Comparison of ENCODE assay signal across 20 mouse cellular contexts in the genomic region with DNA sequence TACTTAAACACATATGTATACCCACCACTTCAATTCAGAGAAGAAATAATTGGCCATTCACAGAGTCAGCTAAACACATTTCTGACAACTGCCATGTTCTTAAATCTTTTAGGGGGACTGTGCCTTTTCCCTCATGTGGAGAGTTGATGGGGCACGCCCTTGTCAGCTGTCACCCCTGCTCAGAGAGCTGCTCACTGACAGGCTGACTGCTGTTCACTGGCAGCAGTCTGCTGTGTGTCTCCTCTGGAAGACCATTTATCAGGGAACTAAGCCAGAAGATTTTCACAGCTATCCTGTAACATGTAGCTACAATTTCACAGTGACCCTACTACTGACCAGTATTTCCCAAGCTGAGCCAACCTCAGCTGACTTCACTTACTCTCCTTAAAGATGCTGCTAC.
DNase-seq lines count a peak whose midpoint lies in the region; ATAC-seq and TF ChIP-seq lines count a peak whose summit lies in the region.
"Had no signal": no experiment of that assay in that cellular context is flagged by ENCODE, and none has a peak within 500 bp of the region (broad histone marks: within the 10 kb centered on the region; RNA-seq: fewer than 3 reads in every experiment).

No protein-coding gene starts in this region.

- no peaks in the 10 kb centered on the region for H3K36me3 ChIP-seq in hindbrain, embryonic 14.5 days (replicated peaks; ENCODE audit: control insufficient read depth, insufficient read depth)
- H3K36me3 ChIP-seq in hindbrain, embryonic 11.5 days (ENCODE audit: control insufficient read depth, insufficient read depth, low read length): no peaks in the 10 kb centered on the region
- no peaks in the 10 kb centered on the region for H3K36me3 ChIP-seq in limb, embryonic 13.5 days
- no peaks in the 10 kb centered on the region for H3K36me3 ChIP-seq in limb, embryonic 10.5 days
- no peaks in the 10 kb centered on the region for H3K36me3 ChIP-seq in C2C12 (ENCODE audit: control insufficient read depth, insufficient read depth)
- H3K36me3 ChIP-seq: embryonic facial prominence, embryonic 12.5 days; forebrain, embryonic 12.5 days; heart, embryonic 13.5 days; hindbrain, embryonic 15.5 days had no signal

- TF ChIP-seq CTCF in C2C12 (IDR thresholded peaks at IDR 0.05; ENCODE audit: control insufficient read depth, insufficient read depth, insufficient read length): no peak

- DNase-seq in hindbrain, embryonic 14.5 days (ENCODE audit: low spot score): no peak
- DNase-seq in hindbrain, embryonic 11.5 days (ENCODE audit: low spot score): no peak
- no peak for DNase-seq in limb, embryonic 10.5 days (ENCODE audit: low spot score)
- DNase-seq in mesoderm, embryonic 11.5 days (ENCODE audit: low read depth, low spot score): peak; percentile 7
- DNase-seq in urinary bladder, postnatal 14 days (ENCODE audit: low spot score): no peak
- DNase-seq: adrenal gland, adult 8-10 months; adrenal gland, postnatal 36 days; cerebellum, adult 11 months; cerebellum, adult 8-10 months; cerebellum, postnatal 14 days; embryo, embryonic 11 days; gastrocnemius, postnatal 14 days; heart, postnatal 36 days had no signal

- no peaks in the 10 kb centered on the region for H3K79me3 ChIP-seq in C2C12 (ENCODE audit: low read depth)

- no peak overlapping the region for H3ac ChIP-seq in C2C12 (ENCODE audit: control insufficient read depth, insufficient read length, low read depth)

- no peak overlapping the region for H3K9ac ChIP-seq in hindbrain, embryonic 14.5 days
- no peak overlapping the region for H3K9ac ChIP-seq in hindbrain, embryonic 11.5 days (ENCODE audit: low read depth, low read length)
- H3K9ac ChIP-seq in limb, embryonic 13.5 days: no peak overlapping the region
- H3K9ac ChIP-seq: embryonic facial prominence, embryonic 12.5 days; forebrain, embryonic 12.5 days; heart, embryonic 13.5 days; hindbrain, embryonic 15.5 days had no signal

- no peak overlapping the region for H3K27ac ChIP-seq in hindbrain, embryonic 14.5 days
- H3K27ac ChIP-seq in hindbrain, embryonic 11.5 days (ENCODE audit: low read depth, low read length): no peak overlapping the region
- no peak overlapping the region for H3K27ac ChIP-seq in limb, embryonic 13.5 days
- H3K27ac ChIP-seq in limb, embryonic 10.5 days: no peak overlapping the region
- H3K27ac ChIP-seq: embryonic facial prominence, embryonic 12.5 days; forebrain, embryonic 12.5 days; heart, embryonic 13.5 days; hindbrain, embryonic 15.5 days had no signal

- no peaks in the 10 kb centered on the region; the same call in 1 of the 2 replicates for H3K4me1 ChIP-seq in hindbrain, embryonic 14.5 days (replicated peaks; ENCODE audit: control insufficient read depth, insufficient read depth, low read length)
- H3K4me1 ChIP-seq in hindbrain, embryonic 11.5 days (replicated peaks; ENCODE audit: control insufficient read depth, insufficient read depth, low read length): no peaks in the 10 kb centered on the region
- H3K4me1 ChIP-seq in limb, embryonic 13.5 days: no peaks in the 10 kb centered on the region
- H3K4me1 ChIP-seq in limb, embryonic 10.5 days: no peaks in the 10 kb centered on the region
- H3K4me1 ChIP-seq: embryonic facial prominence, embryonic 12.5 days; forebrain, embryonic 12.5 days had no signal

- H3K4me3 ChIP-seq in hindbrain, embryonic 14.5 days (replicated peaks; ENCODE audit: low read length): no peak overlapping the region
- no peak overlapping the region for H3K4me3 ChIP-seq in hindbrain, embryonic 11.5 days (ENCODE audit: low read depth, low read length)
- no peak overlapping the region for H3K4me3 ChIP-seq in limb, embryonic 13.5 days
- H3K4me3 ChIP-seq in limb, embryonic 10.5 days: no peak overlapping the region
- H3K4me3 ChIP-seq in C2C12 (ENCODE audit: insufficient read depth, poor library complexity, severe bottlenecking): no peak overlapping the region
- H3K4me3 ChIP-seq: embryonic facial prominence, embryonic 12.5 days; forebrain, embryonic 12.5 days; heart, embryonic 13.5 days; hindbrain, embryonic 15.5 days had no signal

- 95% methylated on average over 1 of the region's 1 CpGs for WGBS in hindbrain, embryonic 14.5 days
- 72% methylated on average over 1 of the region's 1 CpGs for WGBS in hindbrain, embryonic 11.5 days
- WGBS in limb, embryonic 13.5 days: 66% methylated on average over 1 of the region's 1 CpGs
- WGBS in limb, embryonic 10.5 days: 84% methylated on average over 1 of the region's 1 CpGs

- no peaks in the 10 kb centered on the region for H3K27me3 ChIP-seq in hindbrain, embryonic 14.5 days (ENCODE audit: control insufficient read depth, insufficient read depth, low read length)
- no peaks in the 10 kb centered on the region for H3K27me3 ChIP-seq in hindbrain, embryonic 11.5 days (ENCODE audit: control insufficient read depth, insufficient read depth, low read length)
- H3K27me3 ChIP-seq in limb, embryonic 13.5 days: no peaks in the 10 kb centered on the region
- no peaks in the 10 kb centered on the region for H3K27me3 ChIP-seq in limb, embryonic 10.5 days (ENCODE audit: low read depth, poor library complexity, severe bottlenecking)
- H3K27me3 ChIP-seq in C2C12 (ENCODE audit: control insufficient read depth, insufficient read depth, insufficient read length): no peaks in the 10 kb centered on the region
- H3K27me3 ChIP-seq: embryonic facial prominence, embryonic 12.5 days; forebrain, embryonic 12.5 days; heart, embryonic 13.5 days; hindbrain, embryonic 15.5 days had no signal

- H3K9me3 ChIP-seq in hindbrain, embryonic 14.5 days (ENCODE audit: control insufficient read depth, low read length): no peaks in the 10 kb centered on the region
- H3K9me3 ChIP-seq in hindbrain, embryonic 11.5 days (ENCODE audit: control insufficient read depth, low read length): no peaks in the 10 kb centered on the region
- H3K9me3 ChIP-seq in limb, embryonic 13.5 days: no peaks in the 10 kb centered on the region
- no peaks in the 10 kb centered on the region for H3K9me3 ChIP-seq in limb, embryonic 10.5 days (replicated peaks)
- H3K9me3 ChIP-seq: embryonic facial prominence, embryonic 12.5 days; forebrain, embryonic 12.5 days; hindbrain, embryonic 15.5 days had no signal

- peak; percentile 37; the same call in 1 of the 2 replicates for ATAC-seq in hindbrain, embryonic 14.5 days (ENCODE audit: low FRiP score)
- ATAC-seq in hindbrain, embryonic 11.5 days (ENCODE audit: low FRiP score): no peak; the same call in 1 of the 2 replicates
- ATAC-seq in limb, embryonic 13.5 days (ENCODE audit: low FRiP score, low read depth): peak; percentile 64; the same call in 1 of the 2 replicates
- ATAC-seq: forebrain, embryonic 16.5 days had no signal

- H3K79me2 ChIP-seq in C2C12 (ENCODE audit: control insufficient read depth, insufficient read depth): no peaks in the 10 kb centered on the region

- no peak overlapping the region for H3K4me2 ChIP-seq in hindbrain, embryonic 14.5 days (replicated peaks)
- no peak overlapping the region for H3K4me2 ChIP-seq in hindbrain, embryonic 11.5 days (replicated peaks; ENCODE audit: low read depth, low read length)
- no peak overlapping the region for H3K4me2 ChIP-seq in limb, embryonic 13.5 days (replicated peaks)
- H3K4me2 ChIP-seq: embryonic facial prominence, embryonic 12.5 days; forebrain, embryonic 12.5 days; heart, embryonic 13.5 days; hindbrain, embryonic 15.5 days had no signal

TF ChIP-seq in C2C12, 6 proteins besides CTCF, POLR2A, EP300 and RAD21:
- TF ChIP-seq MYOG (IDR thresholded peaks at IDR 0.05; ENCODE audit: control insufficient read depth, extremely low read depth, insufficient read length) (no peak), MAX (IDR thresholded peaks at IDR 0.05) (no peak), MYOD1 (IDR thresholded peaks at IDR 0.05; ENCODE audit: control insufficient read depth, insufficient read length, low read depth) (peak; percentile 15)
TF ChIP-seq in C2C12: peak in this region for 1.
